In genomic region chr5:111877165-111877793, GRCm38 (mm10) we compare ENCODE assay signal across 9 mouse cellular contexts.
A peak's percentile ranks its signal among the peaks of the same experiment; 100 is the strongest.
DNase-seq lines count a peak whose midpoint lies in the region; ATAC-seq and TF ChIP-seq lines count a peak whose summit lies in the region.
"Had no signal": no experiment of that assay in that cellular context is flagged by ENCODE, and none has a peak within 500 bp of the region (broad histone marks: within the 10 kb centered on the region; RNA-seq: fewer than 3 reads in every experiment).

No protein-coding gene starts in this region.

- H3K27ac ChIP-seq in liver, embryonic 12.5 days, result no peak overlapping the region
- peak overlapping the region; percentile 89 for H3K27ac ChIP-seq in embryonic fibroblast, embryonic 13.5 days (ENCODE audit: insufficient read depth, low read length)
- H3K27ac ChIP-seq in hindbrain, embryonic 13.5 days, result peak overlapping the region; percentile 46; the same call in 1 of the 2 replicates
- H3K27ac ChIP-seq: heart, adult 2 months had no signal

- no peak; the same call in 1 of the 2 replicates for TF ChIP-seq POLR2A in embryonic fibroblast, embryonic 13.5 days (IDR thresholded peaks at IDR 0.05; ENCODE audit: low read depth, low read length)

- 12% methylated on average over 8 of the region's 8 CpGs for WGBS in liver, embryonic 12.5 days (ENCODE audit: insufficient replicate concordance)
- 2% methylated on average over 8 of the region's 8 CpGs for WGBS in hindbrain, embryonic 13.5 days

- ATAC-seq in liver, embryonic 12.5 days, result no peak
- ATAC-seq in hindbrain, embryonic 13.5 days (ENCODE audit: low FRiP score), result no peak

- TF ChIP-seq CTCF in embryonic fibroblast, embryonic 13.5 days (IDR thresholded peaks at IDR 0.05; ENCODE audit: borderline replicate concordance, insufficient read depth, low read length), result no peak

- H3K27me3 ChIP-seq in liver, embryonic 12.5 days (replicated peaks), result no peaks in the 10 kb centered on the region
- peaks cover 2% of the 10 kb centered on the region; the same call in 1 of the 2 replicates for H3K27me3 ChIP-seq in hindbrain, embryonic 13.5 days

- H3K9ac ChIP-seq in liver, embryonic 12.5 days, result no peak overlapping the region
- no peak overlapping the region for H3K9ac ChIP-seq in hindbrain, embryonic 13.5 days

- no peaks in the 10 kb centered on the region for H3K36me3 ChIP-seq in liver, embryonic 12.5 days
- no peaks in the 10 kb centered on the region for H3K36me3 ChIP-seq in hindbrain, embryonic 13.5 days

- no peak overlapping the region for H3K4me3 ChIP-seq in liver, embryonic 12.5 days
- no peak overlapping the region for H3K4me3 ChIP-seq in embryonic fibroblast, embryonic 13.5 days (ENCODE audit: insufficient read depth, low read length)
- H3K4me3 ChIP-seq in hindbrain, embryonic 13.5 days, result no peak overlapping the region
- H3K4me3 ChIP-seq: heart, adult 2 months had no signal

- H3K4me2 ChIP-seq in liver, embryonic 12.5 days, result no peak overlapping the region
- H3K4me2 ChIP-seq in hindbrain, embryonic 13.5 days, result no peak overlapping the region

- intact Hi-C loops in left cerebral cortex, postnatal 10 days (cut with DNase I), result no loop called here

- peak; percentile 32 for DNase-seq in liver
- peak; percentile 56 for DNase-seq in retina, postnatal 1 day
- no peak for DNase-seq in natural killer cell, adult 2 months (ENCODE audit: low spot score in 2 of 2)
- DNase-seq in left cerebral cortex, postnatal 10 days (ENCODE audit: extremely low spot score in 1 of 2, low spot score in 2 of 2), result no peak
- DNase-seq in layer of hippocampus, adult 9-11 months, result no peak

- H3K9me3 ChIP-seq in liver, embryonic 12.5 days (replicated peaks), result peaks cover 18% of the 10 kb centered on the region
- peaks cover 20% of the 10 kb centered on the region for H3K9me3 ChIP-seq in hindbrain, embryonic 13.5 days

- H3K4me1 ChIP-seq in liver, embryonic 12.5 days, result no peaks in the 10 kb centered on the region
- peaks cover 21% of the 10 kb centered on the region for H3K4me1 ChIP-seq in embryonic fibroblast, embryonic 13.5 days (ENCODE audit: control insufficient read depth, insufficient read depth, low read length)
- H3K4me1 ChIP-seq in hindbrain, embryonic 13.5 days (replicated peaks), result peaks cover 11% of the 10 kb centered on the region

Comparison
In these comparisons a context has a peak if more than half of its experiments do, and no peak if none do; other contexts are left out.
1. DNase-seq: peak in liver (single experiment) and retina, postnatal 1 day (single experiment); none in natural killer cell, adult 2 months (0 of 2), left cerebral cortex, postnatal 10 days (0 of 2) and layer of hippocampus, adult 9-11 months (single experiment).